Mouse (Mus musculus) ES-Bruce4 (cell line): ENCODE measurements around the gene Myt1l.

Source experiments
- CTCF ChIP-seq: IDR thresholded peaks from one replicate; pipeline ENCODE4 v1.8.1; 2011; ENCODE audit warnings: low read depth, low read length
- EP300 ChIP-seq: IDR thresholded peaks from 2 replicates; pipeline ENCODE4 v1.6.1; 2011; ENCODE audit warnings: low read depth, low read length; ENCODE audit not compliant: insufficient read depth
- POLR2A ChIP-seq: IDR thresholded peaks from one replicate; pipeline ENCODE4 v1.8.1; 2011; ENCODE audit warnings: low read length; ENCODE audit not compliant: insufficient read depth

- no peak for TF ChIP-seq POLR2A
- no peak for TF ChIP-seq CTCF
- TF ChIP-seq EP300, result no peak
Observed at GRCm38 (mm10) chr12:29860986-29861385, 332.8 kb downstream of the Myt1l start.
